Mouse (Mus musculus) brain, embryonic 14.5 days (tissue): Measurements from ENCODE around the gene Sash1.

Experiments
- CTCF ChIP-seq: fragments of 200-500 bp; IDR thresholded peaks from 2 replicates; pipeline ENCODE4 v1.5.1; 2012; ENCODE audit warnings: inconsistent platforms, mild to moderate bottlenecking, moderate library complexity, borderline replicate concordance; ENCODE audit not compliant: insufficient read depth, insufficient read length; ENCODE audit errors: extremely low read depth
- POLR2A ChIP-seq: fragments of 200-500 bp; IDR thresholded peaks from 2 replicates; pipeline ENCODE4 v1.6.1; 2012; ENCODE audit warnings: mild to moderate bottlenecking, inconsistent platforms, borderline replicate concordance; ENCODE audit not compliant: poor library complexity, insufficient read depth, insufficient read length, severe bottlenecking; ENCODE audit errors: extremely low read depth

DNA sequence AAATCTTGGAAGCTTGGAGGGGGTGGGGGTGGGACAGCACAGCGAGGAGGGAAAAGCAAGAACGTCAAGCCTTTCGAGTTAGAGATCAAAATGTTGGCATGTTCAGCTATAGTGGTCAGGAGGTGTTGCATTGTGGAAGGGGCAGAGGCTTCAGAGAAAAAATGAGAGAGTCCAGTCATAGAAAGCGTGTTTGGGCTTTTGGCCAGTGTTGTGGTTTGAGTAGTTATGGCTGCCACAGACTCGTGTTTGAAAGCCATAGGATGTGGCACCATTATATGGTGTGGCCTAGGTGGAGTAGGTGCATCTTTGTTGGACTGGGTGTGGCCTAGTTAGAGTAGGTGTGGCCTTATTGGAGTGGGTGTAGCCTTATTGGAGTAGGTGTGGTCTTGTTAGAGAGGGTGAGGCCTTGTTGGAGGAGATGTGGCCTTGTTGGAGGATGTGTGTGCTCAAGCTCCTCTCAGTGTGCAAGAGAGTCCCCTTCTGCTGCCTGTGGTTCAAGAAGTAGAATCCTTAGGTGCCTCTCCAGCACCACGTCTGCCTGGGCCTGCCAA is 9.2 kb upstream of the Sash1 start:
- TF ChIP-seq POLR2A (no peak), CTCF (no peak)
